Mouse (Mus musculus): ENCODE results near the gene Irgc1.

DNA sequence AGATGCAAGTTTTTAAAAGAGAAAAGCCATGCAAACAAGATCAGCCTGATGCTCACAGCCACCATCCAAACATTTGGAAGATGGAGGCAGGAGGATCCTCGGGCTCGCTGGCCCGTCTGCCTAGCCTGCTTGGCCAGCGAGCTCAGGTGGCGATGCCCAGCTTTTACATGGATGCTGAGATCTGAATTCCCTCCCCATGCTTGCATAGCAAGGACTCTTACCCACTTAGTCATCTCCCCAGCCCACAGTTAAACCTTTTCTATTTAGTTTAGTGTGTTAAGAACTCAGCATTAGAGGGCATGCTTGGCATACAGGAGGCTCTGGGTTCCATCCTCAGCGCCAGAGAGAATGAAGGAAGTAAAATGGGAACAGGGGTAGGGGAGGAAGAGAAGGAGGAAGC, 12.9 kb downstream of the Irgc1 start:
- TF ChIP-seq CTCF (IDR thresholded peaks at IDR 0.05; ENCODE audit: low read depth, low read length) (no peak), POLR2A (IDR thresholded peaks at IDR 0.05; ENCODE audit: insufficient read depth, low read length) (no peak)

Data from ES-Bruce4 (cell line).